Mouse (Mus musculus) forebrain, embryonic 15.5 days (tissue): Measurements from ENCODE around the gene Lrrc75b. TPM values are rescaled to one million over a fixed set of nuclear protein-coding genes. Genes with fewer than 3 reads are reported as not detected.
"Not testable (repeated sequence)": the region's sequence is repeated elsewhere in the genome, so short reads cannot be mapped to it uniquely, and the experiment has no call there.

Experiments
- ATAC-seq: fragments of 200-750 bp; cut with Nextera tagmentation; replicated peaks from 2 replicates; pipeline ENCODE4 v1.8.0; 2017; ENCODE audit warnings: mild to moderate bottlenecking, moderate TSS enrichment, moderate library complexity
- H3K27ac ChIP-seq: fragments of 300-500 bp; sonication (generic); replicated peaks from 2 replicates; pipeline ENCODE4 v1.5.1; 2015; ENCODE audit warnings: mild to moderate bottlenecking, inconsistent platforms
- H3K27me3 ChIP-seq: fragments of 300-500 bp; sonication (generic); 2 replicates; pipeline ENCODE4 v1.6.1; 2015; ENCODE audit warnings: inconsistent platforms
- H3K36me3 ChIP-seq: fragments of 300-500 bp; sonication (generic); 2 replicates; pipeline ENCODE4 v1.6.1; 2015; ENCODE audit warnings: mild to moderate bottlenecking, inconsistent platforms
- H3K4me1 ChIP-seq: fragments of 300-500 bp; sonication (generic); 2 replicates; pipeline ENCODE4 v1.6.1; 2015; ENCODE audit warnings: inconsistent platforms
- H3K4me2 ChIP-seq: fragments of 300-500 bp; sonication (generic); replicated peaks from 2 replicates; pipeline ENCODE4 v1.6.1; 2015; ENCODE audit warnings: mild to moderate bottlenecking, inconsistent platforms
- H3K4me3 ChIP-seq: fragments of 300-500 bp; sonication (generic); 2 replicates; pipeline ENCODE4 v1.5.1; 2015; ENCODE audit warnings: mild to moderate bottlenecking, inconsistent platforms
- H3K9ac ChIP-seq: fragments of 300-500 bp; sonication (generic); replicated peaks from 2 replicates; pipeline ENCODE4 v1.6.1; 2015; ENCODE audit warnings: mild to moderate bottlenecking, inconsistent platforms
- H3K9me3 ChIP-seq: fragments of 300-500 bp; sonication (generic); 2 replicates; pipeline ENCODE4 v1.6.1; 2016; ENCODE audit warnings: inconsistent platforms
- WGBS: fragments of 180-500 bp; shearing (Covaris S2); methylation state at CpG from one replicate; pipeline ENCODE4 v1.1.7; 2015; ENCODE audit warnings: mixed read lengths; 5-methylcytosine and 5-hydroxymethylcytosine counted together
- polyA plus RNA-seq: library from polyadenylated mRNA; unstranded; fragments of >200 nt; fragmentation: Nextera tagmentation; extraction: Ambion mirVana; gene quantifications from 2 replicates; pipeline ENCODE4 v1.2.1, GENCODE M21; 2015

Gene Lrrc75b
- polyA plus RNA-seq, 1 experiment from 2014 or later, result 16.4 TPM

DNA sequence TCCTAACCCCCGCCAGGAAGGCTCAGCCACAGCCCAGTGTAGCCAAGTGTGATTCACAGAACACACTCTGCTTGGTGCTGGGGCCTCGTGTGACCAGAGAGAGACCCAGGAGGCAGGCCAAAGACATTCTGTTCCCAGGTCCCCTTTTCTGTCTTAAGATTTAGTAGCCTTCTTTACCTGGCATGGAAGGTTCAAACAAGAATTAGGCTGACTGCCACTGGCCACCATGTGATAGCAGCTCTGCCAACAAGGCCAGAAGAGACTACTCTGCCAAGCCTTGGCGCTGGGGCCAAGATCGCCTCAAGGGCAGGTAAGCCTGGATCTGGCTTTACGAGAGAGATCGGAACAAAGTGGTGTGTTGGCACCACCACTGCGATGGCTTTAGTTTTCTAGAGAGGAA is 49.7 kb downstream of the Lrrc75b start:
- H3K27me3 ChIP-seq, result no peaks in the 10 kb centered on the region
- no peak overlapping the region for H3K4me2 ChIP-seq
- H3K4me3 ChIP-seq, result no peak overlapping the region
- no peak for ATAC-seq
- no peaks in the 10 kb centered on the region for H3K9me3 ChIP-seq
- H3K9ac ChIP-seq, result no peak overlapping the region
- H3K27ac ChIP-seq, result no peak overlapping the region
- peaks cover 51% of the 10 kb centered on the region for H3K36me3 ChIP-seq
- WGBS, result 83% methylated on average over 7 of the region's 7 CpGs
- no peaks in the 10 kb centered on the region for H3K4me1 ChIP-seq

DNA sequence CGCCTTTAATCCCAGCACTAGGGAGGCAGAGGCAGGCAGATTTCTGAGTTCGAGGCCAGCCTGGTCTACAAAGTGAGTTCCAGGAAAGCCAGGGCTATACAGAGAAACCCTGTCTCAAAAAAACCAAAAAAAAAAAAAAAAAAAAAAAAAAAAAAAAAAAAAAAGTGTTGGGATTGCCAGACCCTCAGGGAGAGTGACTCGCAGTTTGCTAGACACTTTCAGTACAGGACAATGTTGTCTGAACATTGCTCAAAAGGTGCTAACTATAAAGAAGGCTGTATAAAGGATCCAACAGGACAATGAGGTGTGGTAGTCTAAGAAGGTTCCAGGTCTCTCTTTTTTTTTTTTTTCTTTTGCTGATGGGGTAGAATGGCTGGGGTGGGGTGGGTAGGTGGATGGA is 54.2 kb downstream of the Lrrc75b start:
- H3K4me3 ChIP-seq, H3K4me2 ChIP-seq, ATAC-seq, H3K9me3 ChIP-seq, H3K27ac ChIP-seq, H3K27me3 ChIP-seq, H3K4me1 ChIP-seq, H3K9ac ChIP-seq: not testable (repeated sequence)
- peaks cover 45% of the 10 kb centered on the region for H3K36me3 ChIP-seq
- WGBS, result 89% methylated on average over 3 of the region's 3 CpGs

- Histone ChIP-seq H3K4me1 (no peaks in the 10 kb centered on the region), H3K4me2 (no peak overlapping the region), H3K9ac (no peak overlapping the region), H3K36me3 (peaks cover 37% of the 10 kb centered on the region), H3K27me3 (no peaks in the 10 kb centered on the region), H3K27ac (no peak overlapping the region), H3K9me3 (no peaks in the 10 kb centered on the region), H3K4me3 (no peak overlapping the region)
- ATAC-seq, result no peak
- WGBS, result 86% methylated on average over 3 of the region's 3 CpGs
Measured at GRCm38 (mm10) chr10:75505130-75505495, 55.0 kb downstream of the Lrrc75b start.

- ATAC-seq, result no peak
Measured at GRCm38 (mm10) chr10:75504234-75505129, 55.6 kb downstream of the Lrrc75b start.

DNA sequence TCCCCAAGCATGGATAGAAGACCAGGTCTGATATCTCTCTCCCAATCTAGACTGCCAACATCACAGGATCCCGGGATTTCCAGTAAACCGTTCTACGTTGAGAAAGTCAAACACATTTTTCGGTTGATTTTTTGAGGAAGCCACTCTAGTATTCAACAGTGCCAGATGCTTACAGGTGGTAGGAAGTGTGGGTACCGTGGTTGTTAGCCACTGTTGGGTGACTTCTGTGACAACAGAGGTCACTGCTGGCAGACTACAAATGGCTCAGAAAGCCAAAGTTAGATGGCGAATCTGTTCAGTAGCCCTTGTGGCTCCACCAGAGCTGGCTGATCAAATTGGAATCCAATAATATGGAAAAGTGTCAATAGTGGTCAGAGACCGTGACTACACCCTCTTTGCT is 56.4 kb downstream of the Lrrc75b start:
- WGBS, result 95% methylated on average over 7 of the region's 7 CpGs
- H3K4me3 ChIP-seq, result no peak overlapping the region
- no peak for ATAC-seq
- H3K36me3 ChIP-seq, result peaks cover 24% of the 10 kb centered on the region
- no peaks in the 10 kb centered on the region for H3K9me3 ChIP-seq
- no peak overlapping the region for H3K4me2 ChIP-seq
- H3K9ac ChIP-seq, result no peak overlapping the region
- no peaks in the 10 kb centered on the region for H3K4me1 ChIP-seq
- H3K27me3 ChIP-seq, result no peaks in the 10 kb centered on the region
- H3K27ac ChIP-seq, result no peak overlapping the region

More at GRCm38 (mm10) chr10:75504234-75505129, 55.6 kb downstream of the Lrrc75b start:
- whole genome bisulfite sequencing, result 91% methylated on average over 8 of the region's 8 CpGs
- H3K9ac ChIP-seq, result no peak overlapping the region
- H3K4me2 ChIP-seq, result no peak overlapping the region
- H3K9me3 ChIP-seq, result no peaks in the 10 kb centered on the region
- no peak overlapping the region for H3K27ac ChIP-seq
- H3K4me3 ChIP-seq, result no peak overlapping the region
- H3K27me3 ChIP-seq, result no peaks in the 10 kb centered on the region
- peaks cover 31% of the 10 kb centered on the region for H3K36me3 ChIP-seq
- no peaks in the 10 kb centered on the region for H3K4me1 ChIP-seq

- no peaks in the 10 kb centered on the region for H3K27me3 ChIP-seq
- WGBS, result 84% methylated on average over 1 of the region's 1 CpGs
- peaks cover 4% of the 10 kb centered on the region; the same call in 1 of the 2 replicates for H3K36me3 ChIP-seq
- H3K9me3 ChIP-seq, result no peaks in the 10 kb centered on the region
- no peak for ATAC-seq
- H3K9ac ChIP-seq, result no peak overlapping the region
- no peak overlapping the region for H3K4me3 ChIP-seq
- no peak overlapping the region for H3K27ac ChIP-seq
- no peak overlapping the region for H3K4me2 ChIP-seq
- H3K4me1 ChIP-seq, result no peaks in the 10 kb centered on the region
Measured at GRCm38 (mm10) chr10:75501641-75502040, 58.5 kb downstream of the Lrrc75b start.

- Histone ChIP-seq H3K9me3 (no peaks in the 10 kb centered on the region), H3K27me3 (no peaks in the 10 kb centered on the region), H3K4me2 (no peak overlapping the region), H3K36me3 (no peaks in the 10 kb centered on the region), H3K4me1 (no peaks in the 10 kb centered on the region), H3K9ac (no peak overlapping the region), H3K27ac (no peak overlapping the region), H3K4me3 (no peak overlapping the region)
- WGBS, result 82% methylated on average over 7 of the region's 7 CpGs
- no peak for ATAC-seq
Measured at GRCm38 (mm10) chr10:75500345-75500744, 59.8 kb downstream of the Lrrc75b start.

Other genes with a start within 250 kb of the Lrrc75b start
- gene Adora2a, start 243.5 kb downstream of the Lrrc75b start, polyA plus RNA-seq, result 6.4 and 8.2 TPM in 2 replicates
- gene Upb1, start 159.2 kb downstream of the Lrrc75b start, polyA plus RNA-seq, result 0.13 and 0.19 TPM in 2 replicates
- gene Snrpd3, start 42.8 kb downstream of the Lrrc75b start, polyA plus RNA-seq, result 155 and 156 TPM in 2 replicates
- gene Gucd1, start 42.4 kb downstream of the Lrrc75b start, polyA plus RNA-seq, result 20.1 and 20.2 TPM in 2 replicates
- gene Ggt1, start 1.3 kb upstream of the Lrrc75b start, polyA plus RNA-seq, result 0.67 and 0.79 TPM in 2 replicates
- gene Ggt5, start 29.0 kb upstream of the Lrrc75b start, polyA plus RNA-seq, result 2.5 and 3.0 TPM in 2 replicates
- 1.0 and 1.4 TPM in 2 replicates for gene Susd2, start 83.7 kb upstream of the Lrrc75b start, polyA plus RNA-seq
- 36.8 and 38.8 TPM in 2 replicates for gene Cabin1, start 204.0 kb upstream of the Lrrc75b start, polyA plus RNA-seq
- gene Ddt, start 213.1 kb upstream of the Lrrc75b start, polyA plus RNA-seq, result 61.1 and 62.2 TPM in 2 replicates
- not detected in 2 replicates for gene Gm20441, start 220.6 kb upstream of the Lrrc75b start, polyA plus RNA-seq
- 0.42 and 0.51 TPM in 2 replicates for gene Gstt3, start 221.1 kb upstream of the Lrrc75b start, polyA plus RNA-seq
- 10.7 and 11.5 TPM in 2 replicates for gene Gstt1, start 238.3 kb upstream of the Lrrc75b start, polyA plus RNA-seq